Mouse (Mus musculus) frontal cortex, postnatal 36 days (tissue): ENCODE data around the gene Uqcrq.

Experiments used
- DNase-seq, 2 experiments: peaks; one replicate each; pipeline ENCODE4 v3.0.0; 2022; ENCODE audit warnings: low spot score in 2 of 2

The Uqcrq gene

GRCm38 (mm10) chr11:53430670-53431346, at the start of gene Uqcrq, which contains the start of gene Gdf9:
Gene Uqcrq (minus strand): TSS chr11:53430831.
Gene Gdf9 (plus strand): TSS chr11:53431023.
- peak; percentile 99 for DNase-seq

- peak; percentile 70 to 72 for DNase-seq
Observed at GRCm38 (mm10) chr11:53479783-53480301, 49.2 kb upstream of the Uqcrq start, which contains the start of the genes Gm9945 and Sowaha. Gene Gm9945 (plus strand): TSS chr11:53480166. Gene Sowaha (minus strand): TSS chr11:53480274.

GRCm38 (mm10) chr11:53479171-53479782, 48.6 kb upstream of the Uqcrq start:
- DNase-seq: peak in 1 of 2 experiments; percentile 38

DNA sequence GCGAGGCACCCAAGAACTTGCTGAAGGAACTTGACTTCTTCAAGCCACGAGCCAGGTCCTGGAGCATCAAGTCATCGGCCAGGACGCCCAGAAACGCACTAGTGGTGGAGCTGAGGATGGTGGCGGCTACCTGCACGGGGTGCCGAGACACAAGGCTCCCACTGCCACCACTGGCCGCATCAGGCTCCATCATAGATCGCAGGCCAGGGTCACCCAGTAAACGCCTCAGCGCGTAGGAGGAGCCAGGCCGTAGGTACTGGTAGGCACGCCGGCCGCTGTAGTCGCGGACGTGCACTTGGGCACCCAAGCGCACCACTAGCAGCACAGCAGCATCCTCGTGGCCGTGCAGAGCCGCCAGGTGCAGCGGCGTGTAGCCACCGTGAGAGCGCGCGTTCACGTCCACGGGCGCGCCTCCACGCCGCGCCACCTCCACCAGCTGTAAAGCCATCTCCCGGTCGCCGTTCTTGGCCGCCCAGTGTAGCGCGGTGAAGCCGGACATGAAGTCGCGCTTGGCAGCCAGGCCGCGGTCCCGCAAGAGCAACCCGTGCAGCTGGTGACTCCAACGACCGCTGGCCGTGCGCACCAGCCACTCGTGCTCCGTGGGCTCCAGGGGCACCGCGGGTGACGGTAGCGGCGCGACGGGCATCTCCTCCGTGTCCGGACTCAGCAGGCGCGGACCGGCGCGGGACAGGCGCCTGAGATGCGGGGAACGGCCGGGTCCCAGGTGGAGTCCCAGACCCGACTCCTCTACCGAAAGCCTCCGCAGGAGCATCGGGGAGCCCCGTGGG, 47.9 kb upstream of the Uqcrq start:
- DNase-seq: peak in 1 of 2 experiments; percentile 39

GRCm38 (mm10) chr11:53477833-53478232, 47.2 kb upstream of the Uqcrq start:
- DNase-seq: no peak

DNA sequence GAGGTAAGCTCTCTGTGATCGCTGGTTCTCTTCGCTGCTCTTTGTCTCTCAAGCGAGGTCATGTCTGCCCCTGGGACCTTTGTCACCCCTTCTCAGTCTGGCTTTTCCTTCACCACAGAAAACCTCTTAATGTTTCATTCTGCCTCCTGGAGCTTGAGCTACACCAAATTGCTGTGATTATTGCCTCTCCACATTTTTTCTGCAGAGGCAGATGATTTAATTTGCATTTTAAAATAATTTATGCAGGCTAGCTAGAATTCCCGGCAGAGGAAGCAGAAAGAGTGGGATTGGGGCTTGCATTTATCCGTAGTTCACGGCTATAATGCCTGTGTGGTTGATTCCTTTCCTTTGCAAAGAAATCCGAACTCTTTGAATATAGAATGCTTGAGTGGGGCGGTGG, 45.0 kb upstream of the Uqcrq start:
- peak in 1 of 2 experiments; percentile 32 for DNase-seq

- DNase-seq: no peak
Observed at GRCm38 (mm10) chr11:53472709-53473108, 42.1 kb upstream of the Uqcrq start.

DNA sequence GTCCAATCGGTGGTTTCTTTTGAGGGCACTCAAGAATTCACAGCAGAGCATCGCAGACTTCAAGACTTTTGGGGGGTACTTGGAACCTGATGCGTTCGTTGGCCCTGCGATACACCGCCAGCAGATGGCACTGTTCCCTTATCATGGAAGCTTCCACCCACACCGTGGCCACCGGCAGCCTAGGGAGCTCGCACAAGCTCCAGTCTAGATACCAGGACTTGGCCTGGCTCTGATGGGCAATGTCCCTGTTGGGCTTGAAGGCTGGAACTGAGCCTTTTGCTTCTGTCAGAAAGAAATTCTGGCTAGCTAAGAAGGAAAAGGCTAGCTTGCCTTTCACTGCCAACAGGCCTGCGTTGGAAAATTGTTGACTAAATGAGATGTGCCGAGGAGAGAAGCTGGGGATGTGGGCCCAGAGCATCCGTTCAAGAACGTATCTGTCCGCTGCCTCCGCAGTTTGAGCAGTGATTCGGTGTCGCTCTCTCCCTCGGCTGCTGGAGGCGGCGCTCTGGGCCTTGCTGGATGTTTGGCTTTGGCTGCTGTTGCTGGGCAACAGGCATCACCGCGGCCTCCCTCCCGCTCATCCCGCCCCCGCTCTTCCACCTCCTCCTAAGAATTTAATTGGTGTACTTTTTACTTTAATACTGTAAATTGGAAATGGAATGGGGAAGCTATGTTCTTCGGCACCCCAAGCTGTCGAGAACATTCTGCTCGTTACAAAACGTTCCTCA, 39.5 kb upstream of the Uqcrq start, which contains the start of gene Gm9837:
Gene Gm9837 (minus strand): TSS at position 512 of the 728 bp plus-strand sequence.
- DNase-seq: peak; percentile 95

- no peak for DNase-seq
Observed at GRCm38 (mm10) chr11:53469294-53469967, 38.8 kb upstream of the Uqcrq start.

DNA sequence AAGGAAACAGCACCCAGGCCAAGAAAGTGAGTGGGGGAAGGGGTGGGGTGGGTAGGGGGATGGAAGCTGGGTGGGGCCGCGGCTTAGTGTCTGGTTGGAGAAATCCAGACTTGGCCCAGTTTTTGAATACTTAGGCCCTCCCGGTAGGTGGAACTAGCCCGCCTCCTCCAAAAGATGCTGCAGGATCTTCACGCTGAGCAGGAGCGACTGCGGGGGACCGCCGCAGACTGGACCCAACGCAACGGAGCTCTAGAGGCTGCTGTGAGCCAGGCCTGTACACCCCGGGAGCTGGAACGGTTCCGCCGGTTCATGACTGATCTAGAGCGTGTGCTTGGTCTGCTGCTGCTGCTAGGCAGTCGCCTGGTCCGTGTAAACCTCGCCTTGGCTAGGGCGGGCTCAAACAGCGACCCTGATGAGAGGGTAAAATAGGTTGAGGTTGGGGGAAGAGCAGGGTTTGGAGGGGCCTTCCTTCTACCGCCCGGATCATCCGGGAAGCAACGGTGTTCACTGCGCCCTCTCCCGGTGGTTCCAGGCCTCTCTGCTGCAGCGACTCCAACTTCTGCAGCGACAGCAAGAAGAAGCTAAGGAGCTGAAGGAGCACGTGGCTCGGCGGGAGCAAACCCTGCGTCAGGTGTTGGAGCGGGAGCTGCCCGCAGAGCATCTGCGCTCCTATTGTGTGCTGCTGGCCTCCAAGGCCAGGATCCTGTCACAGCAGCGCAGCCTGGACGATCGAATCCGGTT, 35.8 kb upstream of the Uqcrq start:
- peak; percentile 82 to 87 for DNase-seq

- DNase-seq: peak; percentile 62 to 72
Observed at GRCm38 (mm10) chr11:53463551-53464424, 33.2 kb upstream of the Uqcrq start.

DNA sequence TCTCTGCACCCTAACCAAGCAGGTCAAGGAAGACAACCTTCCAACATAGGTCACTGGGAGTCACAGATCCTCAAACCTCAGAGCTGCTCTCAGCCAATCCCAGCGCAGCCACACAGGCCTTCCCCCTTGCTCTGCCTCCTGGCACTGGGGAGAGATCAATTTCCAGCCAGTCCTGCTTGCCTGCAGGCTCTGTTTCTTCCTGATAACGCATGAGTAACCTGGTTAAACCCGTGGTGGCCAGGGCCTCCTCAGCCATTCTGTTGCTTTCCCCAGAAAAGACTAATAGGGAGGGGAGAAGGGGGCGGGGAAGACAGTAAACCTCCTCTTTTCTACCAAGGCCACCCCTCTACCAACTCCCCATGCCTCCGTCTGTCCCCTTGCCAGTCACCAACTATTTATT, 31.1 kb upstream of the Uqcrq start:
- DNase-seq: no peak

DNA sequence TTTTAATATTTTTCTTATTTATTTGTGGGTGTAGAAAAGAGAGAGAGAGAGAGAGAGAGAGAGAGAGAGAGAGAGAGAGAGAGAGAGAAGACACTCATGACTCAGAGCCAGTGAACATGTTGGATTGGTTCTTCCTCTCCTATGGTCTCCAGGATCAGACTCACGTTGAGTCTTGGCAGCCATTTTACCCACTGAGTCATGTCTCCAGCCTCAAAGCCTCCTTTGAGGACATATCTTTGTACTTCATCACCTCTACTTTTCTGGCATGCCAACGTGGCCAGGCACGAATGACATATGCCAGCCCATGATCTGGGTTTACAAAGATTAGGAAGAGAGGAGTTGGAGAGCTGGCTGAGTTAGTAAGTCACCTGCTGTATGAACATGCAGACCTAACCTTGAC, 29.6 kb upstream of the Uqcrq start:
- DNase-seq: no peak

DNA sequence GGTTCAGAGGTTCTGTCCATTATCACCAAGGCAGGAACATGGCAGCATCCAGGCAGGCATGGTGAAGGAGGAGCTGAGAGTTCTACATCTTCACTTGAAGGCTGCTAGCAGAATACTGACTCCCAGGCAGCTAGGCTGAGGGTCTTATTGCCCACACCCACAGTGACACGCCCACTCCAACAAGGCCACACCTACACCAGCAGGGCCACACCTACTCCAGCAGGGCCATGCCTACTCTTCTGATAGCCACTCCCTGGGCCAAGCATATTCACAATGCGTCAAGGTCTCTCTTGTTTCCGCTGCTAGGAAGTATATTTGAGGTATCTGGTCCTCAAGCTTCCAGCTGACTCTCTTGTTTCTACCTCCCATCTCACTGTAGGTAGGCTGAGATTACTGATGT, 28.4 kb upstream of the Uqcrq start:
- no peak for DNase-seq

DNA sequence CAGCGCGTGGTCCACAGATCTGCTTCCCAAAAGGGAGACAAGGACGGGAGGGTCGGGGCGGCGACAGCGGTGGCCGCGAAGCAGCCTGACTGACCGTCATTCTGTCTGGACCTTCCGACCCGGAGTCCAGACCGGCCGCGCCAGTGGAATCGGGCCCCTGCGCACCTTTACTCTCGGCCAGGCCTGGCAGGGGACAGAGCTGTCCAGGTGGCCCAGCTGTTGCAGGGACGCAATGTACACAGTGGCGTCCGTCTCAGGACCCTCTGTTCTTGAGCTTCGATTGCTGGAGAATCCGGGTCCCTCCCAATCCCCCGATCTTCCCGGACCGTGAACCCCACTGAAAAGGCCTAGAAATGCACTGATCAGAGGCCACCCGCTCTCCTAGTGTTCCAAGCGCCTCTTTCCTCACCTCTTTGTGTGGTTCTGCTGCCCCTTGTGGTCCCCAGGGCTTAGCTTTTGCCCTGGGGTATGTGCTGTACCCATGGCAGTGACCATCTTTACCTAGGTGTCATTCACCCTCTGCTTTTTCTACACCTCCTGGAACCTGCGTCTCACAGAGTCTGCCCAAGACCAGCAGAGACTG, 26.8 kb upstream of the Uqcrq start:
- DNase-seq: no peak

DNA sequence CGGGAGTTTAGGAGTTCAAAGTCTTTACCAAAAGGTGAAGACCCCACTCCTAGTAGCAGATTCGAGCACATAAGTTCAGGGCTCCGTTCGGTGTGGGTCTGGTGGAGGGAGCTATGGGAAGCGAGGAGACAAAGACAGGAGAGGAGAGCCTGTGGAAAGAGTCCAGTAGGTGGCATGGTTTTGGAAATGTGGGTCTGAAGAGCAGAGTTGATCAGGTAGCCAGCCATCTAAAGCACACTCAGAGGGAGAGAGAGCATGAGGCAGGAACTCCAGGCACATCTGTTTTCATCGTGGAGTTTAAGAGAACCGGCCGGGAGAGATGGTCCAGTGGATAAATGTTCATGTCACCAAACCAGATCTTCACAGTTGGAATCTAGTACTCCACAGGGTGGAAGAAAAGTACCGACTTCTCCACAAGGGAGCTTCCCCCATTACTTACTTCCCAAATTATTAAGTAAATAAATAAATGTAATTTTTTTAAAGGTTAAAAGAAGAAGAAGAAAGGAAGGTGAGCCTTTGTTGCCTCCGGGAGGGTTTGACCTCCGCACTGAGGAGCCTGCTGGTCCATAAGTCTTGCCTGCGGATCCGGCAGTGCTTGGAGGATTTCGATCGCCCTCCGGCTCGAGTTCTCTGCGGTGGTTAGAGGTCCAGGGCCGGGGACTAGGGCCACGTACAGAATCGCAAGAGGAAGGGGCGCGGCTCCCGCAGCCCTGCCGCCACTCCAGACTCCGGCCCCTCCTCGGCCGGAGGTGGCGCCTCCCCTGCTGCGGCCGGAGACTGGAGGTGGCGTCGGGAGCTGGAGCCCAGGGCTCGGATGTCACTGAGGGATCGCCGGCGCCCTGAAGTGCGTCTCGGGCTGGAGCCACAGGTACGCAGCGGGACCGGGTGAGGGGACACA, 26.1 kb upstream of the Uqcrq start, which contains the start of the genes Gm10447 and Shroom1:
Gene Gm10447 (minus strand): TSS at position 637 of the 898 bp plus-strand sequence.
Gene Shroom1 (plus strand): TSS at position 732 of the 898 bp plus-strand sequence.
- peak in 1 of 2 experiments; percentile 33 for DNase-seq

DNA sequence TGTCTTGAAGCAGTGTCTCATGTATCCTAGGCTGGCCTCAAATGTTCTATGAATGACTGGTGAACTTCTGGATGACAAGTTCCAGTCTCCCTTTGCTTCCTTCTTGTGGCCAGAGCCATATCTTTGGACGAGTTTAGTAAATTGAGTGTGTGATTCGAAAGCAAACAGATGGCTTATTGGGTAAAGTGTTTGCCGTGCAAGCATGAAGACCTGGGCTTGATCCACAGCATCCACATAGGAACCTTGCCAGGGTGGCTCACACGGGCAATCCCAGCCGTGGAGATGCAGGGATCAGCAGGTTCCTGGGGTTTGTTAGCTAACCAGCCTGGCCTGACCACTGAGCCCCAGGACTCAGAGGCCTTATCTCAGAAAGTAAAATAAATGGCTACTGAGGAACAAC, 22.4 kb upstream of the Uqcrq start:
- no peak for DNase-seq
